Mouse (Mus musculus) heart, postnatal 36 days (tissue): ENCODE measurements at regions not wholly inside any gene's neighbourhood (a gene's known extent, or its start where the extent isn't known, plus 50 kb on each side); places are given as distances from the start of the nearest gene placed in this dataset.

Experiments used
- DNase-seq, 2 experiments: peaks; one replicate each; pipeline ENCODE4 v3.0.0; 2021 to 2022
- intact Hi-C: fragments of 180-260 bp; cut with DNase I; formaldehyde crosslinking; loops from one replicate; pipeline ENCODE4 v1.15.1; 2025

DNA sequence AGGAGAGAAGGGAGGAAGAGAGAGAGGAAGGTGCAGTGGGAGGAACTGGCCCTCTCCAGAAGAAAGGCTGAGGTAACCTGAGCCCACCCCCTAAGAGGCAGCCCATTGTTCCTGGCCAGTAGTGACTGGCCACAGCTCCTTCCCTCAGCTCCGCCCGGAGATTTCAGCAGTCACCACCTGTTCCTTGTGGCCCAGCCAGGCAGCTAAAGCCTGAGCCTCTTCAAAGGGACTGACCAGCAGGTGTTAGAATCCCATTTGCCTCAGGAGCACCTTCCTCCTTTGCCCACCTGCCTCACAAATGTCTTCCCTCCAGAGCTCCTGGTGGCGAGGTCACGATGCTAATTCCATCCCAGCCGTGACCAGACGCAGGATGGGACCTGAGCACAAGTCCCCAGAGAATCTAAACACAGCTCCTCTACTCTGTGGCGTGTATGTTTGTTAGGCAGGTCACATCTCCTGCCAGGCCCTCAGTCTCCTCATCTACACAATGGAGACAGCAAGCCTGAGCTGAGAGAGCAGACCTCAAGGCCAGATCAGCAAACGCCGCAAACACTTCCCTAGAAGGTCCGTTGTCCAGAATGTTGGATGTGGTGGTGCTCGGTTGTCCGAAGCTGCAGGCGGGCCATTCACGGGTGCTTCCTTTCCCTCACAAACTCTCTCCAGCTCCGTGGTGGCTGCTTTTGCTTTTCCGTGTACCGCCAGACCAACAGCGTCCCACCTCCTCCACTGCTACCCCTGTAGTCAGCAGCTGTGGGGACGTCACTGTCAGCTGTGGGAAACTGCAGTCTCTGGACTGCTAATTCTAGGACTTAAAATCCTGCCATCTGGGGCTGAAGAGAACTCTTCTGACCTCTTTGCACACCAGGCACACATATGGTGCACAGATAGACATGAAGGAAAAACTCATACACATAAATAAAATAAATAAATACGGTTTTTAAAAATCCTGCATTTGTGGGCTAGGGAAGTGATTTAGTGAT lies 145.8 kb upstream of the Rad23b start:
- no peak for DNase-seq
- intact Hi-C loops: no loop called here

DNA sequence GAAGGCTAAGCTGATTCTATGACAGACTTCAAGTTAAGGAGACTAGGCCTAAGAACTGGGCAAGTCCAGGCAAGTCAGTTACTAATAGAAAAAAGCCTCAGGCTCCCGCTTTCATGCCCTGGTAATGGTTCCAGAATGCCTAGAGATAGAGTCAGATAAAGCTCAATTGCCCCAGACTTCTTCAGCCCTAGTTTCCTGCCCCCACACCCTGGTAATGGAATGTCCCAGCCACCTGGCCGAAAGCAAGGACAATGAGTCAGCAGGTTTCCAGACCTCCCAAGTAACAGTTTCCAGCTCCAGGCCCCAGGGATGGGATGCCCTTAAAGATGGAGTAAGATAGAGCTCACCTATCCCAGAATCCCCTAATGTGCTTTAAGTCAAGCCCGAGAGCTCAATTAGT lies 143.6 kb upstream of the Rad23b start:
- DNase-seq: no peak
- intact Hi-C loops: no loop called here

DNA sequence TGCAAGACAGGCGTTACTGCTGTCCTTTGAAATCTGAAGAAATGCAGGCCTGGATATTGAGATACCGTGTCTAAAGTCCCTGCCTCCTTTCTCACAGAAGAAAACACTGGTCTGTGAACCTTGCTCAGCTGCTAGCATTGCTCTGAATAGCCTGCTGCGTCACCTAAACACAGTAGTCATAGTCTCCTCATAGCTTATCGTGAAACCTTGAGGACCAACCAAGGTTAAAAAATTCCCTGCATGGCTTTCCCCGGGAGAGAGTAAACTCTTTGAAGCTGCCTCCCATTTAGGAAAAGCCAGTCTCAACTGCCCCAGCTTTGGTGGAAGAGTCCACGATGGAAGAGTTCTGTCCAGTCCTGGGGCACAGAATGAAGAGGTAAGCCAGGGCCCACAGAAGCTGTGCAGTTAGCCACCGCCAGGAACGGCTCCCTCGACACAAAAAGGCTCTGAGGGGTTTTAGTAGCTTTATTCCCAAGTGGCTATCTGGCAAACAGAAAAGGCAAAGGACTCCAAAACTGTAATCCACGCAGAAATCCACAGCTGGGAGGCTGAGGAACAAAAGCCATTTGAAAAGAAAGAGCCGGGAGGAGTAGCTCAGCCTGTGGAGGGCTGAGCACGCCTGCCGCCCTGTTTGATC lies 142.0 kb upstream of the Rad23b start:
- DNase-seq: no peak

DNA sequence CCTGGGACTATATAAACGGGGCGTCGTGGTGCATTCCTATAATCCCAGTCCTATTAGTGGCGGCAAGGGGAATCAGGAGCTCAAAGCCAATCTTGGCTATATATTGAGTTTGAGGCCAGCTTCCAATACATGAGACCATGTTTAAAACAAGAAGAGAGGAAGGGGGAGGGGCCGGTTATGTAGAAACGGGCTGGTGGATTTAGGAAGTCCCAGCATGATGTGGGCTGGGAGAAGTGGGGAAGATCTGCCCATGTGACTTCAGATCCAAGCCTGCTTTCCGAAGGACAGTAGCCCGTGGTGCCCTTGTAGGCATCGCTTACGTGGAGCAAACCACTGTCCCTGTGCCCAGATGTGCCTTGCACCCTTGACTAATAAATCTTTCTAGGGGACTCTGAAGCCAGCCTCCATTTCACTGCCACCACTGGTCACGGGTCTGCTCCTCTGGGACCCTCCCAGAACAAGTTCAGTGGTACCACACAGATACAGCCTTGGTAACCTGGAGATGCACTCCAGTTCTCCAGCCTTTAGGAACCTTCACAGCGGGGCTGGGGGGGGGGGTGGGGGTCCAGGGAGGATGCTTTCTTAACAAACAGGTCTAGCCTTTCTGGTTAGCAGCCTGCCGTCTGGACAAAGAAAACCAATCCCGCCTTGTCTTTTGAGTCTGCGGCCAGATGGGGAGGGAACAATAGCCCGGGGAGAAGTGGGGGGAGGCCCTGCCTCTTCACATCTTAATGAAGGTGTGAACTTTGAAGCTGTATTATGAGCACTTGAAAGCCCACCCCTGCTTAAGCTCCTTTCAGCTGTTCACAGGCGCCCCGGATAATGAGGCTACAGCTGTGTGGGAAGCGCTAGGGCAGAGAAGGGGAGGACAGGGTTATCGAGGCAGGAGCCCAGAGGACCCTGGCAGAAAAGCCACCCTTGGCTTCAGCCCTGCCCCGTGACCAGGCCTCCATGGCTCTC lies 141.2 kb upstream of the Rad23b start:
- intact Hi-C loops: no loop called here
- DNase-seq: no peak

More for the DNA sequence above, 142.0 kb upstream of the Rad23b start:
- intact Hi-C loops: no loop called here

DNA sequence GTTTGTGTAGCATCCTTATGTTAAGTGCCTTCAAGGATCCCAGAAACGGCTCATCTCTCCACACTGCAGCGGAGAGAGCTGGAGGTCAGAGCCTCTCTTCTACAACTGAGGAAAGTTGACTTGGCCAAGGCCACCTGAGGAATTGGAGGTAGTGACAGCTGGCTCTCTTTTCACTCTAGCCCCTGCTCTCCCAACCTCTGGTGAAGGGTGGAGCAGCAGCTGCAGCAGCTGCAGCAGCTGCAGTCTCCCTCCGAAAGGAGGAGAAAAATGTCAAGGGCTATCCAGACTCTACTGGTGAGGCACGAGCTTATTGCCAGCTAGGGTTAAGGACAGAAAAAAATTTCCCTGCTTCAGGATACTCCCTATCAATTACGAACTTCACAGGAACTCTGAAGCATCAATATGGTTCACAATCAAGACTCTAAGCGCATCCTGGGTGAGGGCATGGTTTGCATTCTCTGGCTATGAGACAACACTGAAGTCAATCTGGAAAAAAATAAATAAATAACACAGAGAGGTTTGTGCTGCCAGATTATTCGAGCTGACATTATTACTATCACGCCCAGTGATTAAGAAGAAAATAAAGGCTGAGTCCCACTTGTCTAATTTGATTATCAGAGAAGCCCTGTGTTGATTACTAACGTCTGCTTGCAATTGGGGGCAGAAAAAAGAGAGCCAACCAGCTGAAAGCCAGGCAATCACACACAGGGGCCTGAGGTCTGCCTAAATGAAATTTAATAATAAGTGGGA lies 134.2 kb upstream of the Rad23b start:
- peak in 1 of 2 experiments; percentile 8 for DNase-seq
- intact Hi-C loops: no loop called here

DNA sequence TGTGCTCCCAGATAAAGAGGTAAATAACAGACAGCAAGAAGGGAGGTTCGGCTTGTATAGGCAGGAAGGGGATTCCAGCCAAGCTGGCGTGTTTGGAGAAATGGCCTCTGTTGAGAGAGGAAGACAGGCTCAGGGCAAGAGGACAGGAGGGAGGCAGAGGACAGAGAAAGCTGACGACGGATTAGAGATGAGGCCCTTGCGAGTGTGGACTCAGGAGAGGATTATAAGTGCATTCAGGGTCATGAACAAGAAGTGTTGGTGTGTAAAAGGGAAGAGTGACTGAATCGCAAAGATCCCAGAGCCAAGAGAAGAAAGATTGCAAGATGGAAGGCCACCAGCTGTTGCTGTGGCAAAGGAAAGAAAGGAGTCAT lies 133.7 kb upstream of the Rad23b start:
- peak in 1 of 2 experiments; percentile 3 for DNase-seq
- intact Hi-C loops: no loop called here

DNA sequence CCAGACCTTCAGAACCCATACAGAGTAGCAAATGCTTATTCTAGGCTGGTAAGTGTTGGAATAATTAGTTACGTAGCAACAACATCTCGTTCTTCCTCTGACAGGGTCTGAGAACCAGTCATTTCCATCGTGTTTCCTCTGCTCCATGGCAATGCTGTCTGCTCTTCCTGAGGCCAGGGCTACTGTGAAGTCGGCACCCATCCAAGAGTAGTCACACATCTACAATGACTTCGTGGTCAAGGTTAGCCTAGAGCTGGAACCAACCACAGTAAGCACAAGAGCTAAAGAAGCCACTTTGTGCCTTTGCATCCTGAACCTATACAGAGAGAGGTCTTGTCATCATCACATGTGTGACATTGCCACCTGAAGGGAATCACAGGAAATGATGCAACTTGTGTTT lies 124.1 kb upstream of the Rad23b start:
- no peak for DNase-seq
- intact Hi-C loops: loop anchor here (5.0 to 10.0 kb wide), 2 partner anchors 303 to 461 kb away; no protein-coding TSS in a partner anchor

DNA sequence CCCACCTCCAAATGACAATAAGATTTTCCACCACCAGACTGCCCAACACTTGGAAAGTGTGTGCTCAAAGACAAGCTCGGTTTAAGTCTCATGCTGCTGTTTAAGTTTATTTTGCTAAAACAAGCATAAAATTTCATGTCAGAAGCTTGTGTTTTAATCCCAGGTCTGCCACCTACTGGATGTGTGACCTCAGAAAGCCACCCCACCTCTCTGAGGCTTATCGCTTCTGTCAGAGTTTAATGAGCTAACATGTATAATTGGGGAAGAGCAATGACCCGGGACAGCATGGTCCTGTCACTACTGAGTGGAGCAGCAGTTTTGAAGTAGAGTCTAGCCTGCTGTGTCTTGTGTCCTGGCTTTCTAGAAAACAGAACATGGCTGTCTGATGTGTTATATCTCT lies 122.4 kb upstream of the Rad23b start:
- intact Hi-C loops: loop anchor here (5.0 to 10.0 kb wide), 2 partner anchors 305 to 463 kb away; no protein-coding TSS in a partner anchor
- peak in 1 of 2 experiments; percentile 6 for DNase-seq

DNA sequence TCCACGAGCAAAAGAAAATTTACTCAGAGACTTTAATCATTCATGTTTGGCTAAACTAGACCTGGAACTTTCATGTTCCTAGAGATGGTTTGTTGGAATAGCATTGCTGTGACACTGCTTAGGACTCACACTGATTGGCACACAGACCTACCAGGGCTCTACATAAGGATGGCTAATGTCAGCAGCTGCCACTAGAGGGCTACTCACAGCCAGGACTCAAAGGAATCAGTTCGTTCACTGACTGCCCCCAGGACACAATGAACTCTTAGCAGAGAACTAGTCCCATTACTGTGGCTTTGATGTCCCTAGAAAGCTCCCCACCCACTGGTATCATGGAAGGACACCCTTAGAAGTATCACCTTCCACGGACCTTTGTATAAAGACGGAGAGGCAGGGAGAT lies 118.3 kb upstream of the Rad23b start:
- DNase-seq: peak in 1 of 2 experiments; percentile 13
- intact Hi-C loops: loop anchor here (10.0 kb wide), 1 partner anchor 287 kb away; the partner anchor contains the start of gene Zfp462

DNA sequence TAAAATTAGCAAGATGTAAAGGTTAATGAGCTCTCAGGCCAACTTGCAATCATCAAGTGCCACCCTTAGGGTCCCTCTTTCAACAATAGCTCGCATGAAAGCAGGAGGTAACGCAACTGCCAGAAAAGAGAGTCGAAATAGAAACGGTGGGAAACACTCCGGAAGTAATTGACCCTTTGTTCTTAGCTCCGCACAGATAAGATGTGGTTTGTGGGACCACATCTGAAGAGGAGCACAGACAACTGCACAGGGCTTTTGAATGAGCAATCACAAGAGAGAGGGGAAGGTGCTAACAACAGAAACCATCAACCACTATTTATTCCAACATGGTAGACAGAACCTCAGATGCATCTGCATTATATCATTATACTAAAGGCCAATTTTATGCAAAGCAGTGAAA lies 112.0 kb upstream of the Rad23b start:
- no peak for DNase-seq
- intact Hi-C loops: loop anchor here (10.0 kb wide), 1 partner anchor 293 kb away; the partner anchor contains the start of gene Zfp462

DNA sequence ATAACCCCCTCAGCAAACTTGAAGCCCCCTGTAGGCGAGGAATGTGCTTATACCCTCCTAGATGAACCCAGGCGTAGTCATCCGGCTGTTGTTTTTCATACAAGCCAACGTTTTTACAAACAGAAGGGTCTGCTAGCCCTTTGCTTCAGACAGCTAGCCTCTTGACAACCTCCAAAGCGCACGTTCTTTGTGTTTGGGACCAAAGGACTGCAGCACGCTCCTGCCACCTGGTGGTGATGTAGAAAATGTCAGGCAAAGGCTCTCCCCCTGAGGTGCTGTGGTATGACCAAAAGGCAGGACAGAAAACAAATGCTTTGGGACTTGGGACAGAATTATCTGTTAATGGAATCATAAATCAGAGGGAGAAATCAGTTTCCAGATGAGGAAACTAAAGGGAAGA lies 109.4 kb upstream of the Rad23b start:
- DNase-seq: peak; percentile 72 to 77
- intact Hi-C loops: loop anchor here (1.0 to 10.0 kb wide), 3 partner anchors 1309 to 1444 kb away; no protein-coding TSS in a partner anchor

DNA sequence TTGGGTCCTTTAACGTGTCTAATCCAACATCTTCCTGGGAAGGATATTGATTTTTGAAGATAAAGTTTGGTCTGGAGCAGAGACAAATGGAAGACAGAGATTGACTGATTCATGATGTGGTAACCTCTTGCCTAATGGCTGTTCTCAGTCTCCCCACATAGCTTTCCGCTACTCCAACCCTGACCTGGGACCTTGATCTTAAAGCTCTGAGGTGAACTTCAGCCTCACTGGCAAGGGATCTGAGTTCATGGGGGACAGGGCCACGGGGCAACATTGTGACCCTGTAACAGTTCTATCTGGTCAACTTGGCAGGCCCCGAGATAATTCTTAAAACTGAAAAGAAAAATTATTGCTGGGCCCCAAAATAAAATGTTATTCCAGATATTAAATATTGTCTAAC lies 107.5 kb upstream of the Rad23b start:
- intact Hi-C loops: loop anchor here (10.0 kb wide), 1 partner anchor 1442 kb away; no protein-coding TSS in a partner anchor
- DNase-seq: no peak

DNA sequence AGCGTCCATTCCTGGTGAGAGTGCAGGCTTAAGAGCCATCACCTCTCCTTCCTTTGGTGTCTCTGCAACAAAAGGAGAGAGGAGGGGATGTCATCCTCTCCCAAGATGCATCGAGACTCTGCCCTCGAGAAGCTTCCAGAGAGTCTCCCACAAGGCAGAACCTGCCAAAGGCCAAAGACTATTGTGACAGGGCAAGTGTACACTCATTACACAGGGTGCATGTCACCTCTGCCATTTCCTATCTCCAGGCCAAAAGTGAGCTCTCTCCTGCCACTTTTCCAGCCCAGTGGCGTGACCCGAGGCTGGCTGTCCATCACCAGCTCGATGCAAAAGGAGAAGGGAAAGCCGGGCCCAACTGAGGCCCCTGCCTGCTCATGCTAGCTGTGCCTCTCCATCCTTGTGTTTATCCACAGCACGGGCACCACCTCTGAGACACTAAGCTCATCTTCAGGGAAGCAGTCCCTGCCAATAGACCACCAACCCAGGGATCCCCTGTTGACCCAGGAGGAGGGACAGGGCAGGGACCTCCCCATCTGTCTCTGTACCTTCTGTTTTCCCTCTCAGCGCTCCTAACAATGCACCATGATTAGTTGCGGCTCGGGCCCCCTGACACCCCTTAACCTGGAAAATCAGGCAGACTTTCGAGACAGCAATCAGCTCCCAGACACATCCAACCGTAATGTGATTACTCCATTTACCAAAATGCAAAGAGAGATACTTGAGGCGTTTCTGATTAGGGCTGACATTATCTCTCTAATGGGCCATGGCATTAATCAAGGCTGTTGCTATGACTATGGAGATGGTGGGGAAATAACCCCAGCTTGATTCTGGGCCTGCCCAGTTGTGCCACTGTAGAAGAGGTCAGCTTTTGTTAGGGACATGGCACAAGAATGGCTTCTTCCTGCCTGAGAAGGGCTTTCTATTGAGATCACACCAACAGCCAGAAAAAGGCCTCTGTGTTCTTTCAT lies 106.5 kb upstream of the Rad23b start:
- intact Hi-C loops: loop anchor here (10.0 kb wide), 1 partner anchor 1441 kb away; no protein-coding TSS in a partner anchor

DNA sequence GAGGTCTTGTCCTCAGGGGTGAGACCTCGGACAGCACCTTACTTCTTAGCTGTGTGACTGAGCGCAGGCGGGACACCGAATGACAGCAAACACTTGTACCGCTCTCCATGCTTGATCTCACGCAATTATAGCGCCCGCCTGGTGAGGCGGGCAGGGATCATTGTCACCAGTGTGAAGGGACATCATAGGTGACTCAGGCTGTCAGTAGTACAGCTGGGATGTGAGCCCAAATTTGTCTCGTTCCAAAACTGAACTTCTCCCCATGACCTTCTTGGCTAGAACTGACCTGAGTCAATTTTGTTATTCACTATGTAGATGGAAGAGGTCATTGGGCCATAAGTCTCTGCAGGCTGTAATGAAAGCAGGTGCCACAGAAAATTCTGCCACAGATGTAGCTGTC lies 104.1 kb upstream of the Rad23b start:
- DNase-seq: no peak
- intact Hi-C loops: loop anchor here (10.0 kb wide), 1 partner anchor 1439 kb away; no protein-coding TSS in a partner anchor

More for the DNA sequence above, 106.5 kb upstream of the Rad23b start:
- DNase-seq: no peak

DNA sequence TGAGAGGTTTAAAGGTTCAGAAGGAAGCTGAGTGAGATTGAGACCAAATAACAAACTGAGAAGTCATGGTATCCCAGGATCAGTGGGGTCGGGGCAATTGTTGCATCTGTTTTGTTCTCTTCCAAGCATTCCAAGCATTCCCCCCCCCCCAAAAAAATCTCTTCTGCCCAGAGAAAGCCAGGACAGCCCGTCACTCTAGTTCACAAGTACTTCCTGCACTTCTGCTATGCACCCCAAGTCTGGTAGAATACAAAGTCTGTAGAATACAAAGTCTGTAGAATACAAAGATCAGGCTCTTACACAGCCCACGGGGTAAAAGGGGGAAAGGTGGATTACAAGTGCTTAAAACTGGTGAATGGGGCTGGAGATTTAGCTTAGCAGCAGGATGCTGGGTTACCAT lies 99.5 kb upstream of the Rad23b start:
- intact Hi-C loops: no loop called here

DNA sequence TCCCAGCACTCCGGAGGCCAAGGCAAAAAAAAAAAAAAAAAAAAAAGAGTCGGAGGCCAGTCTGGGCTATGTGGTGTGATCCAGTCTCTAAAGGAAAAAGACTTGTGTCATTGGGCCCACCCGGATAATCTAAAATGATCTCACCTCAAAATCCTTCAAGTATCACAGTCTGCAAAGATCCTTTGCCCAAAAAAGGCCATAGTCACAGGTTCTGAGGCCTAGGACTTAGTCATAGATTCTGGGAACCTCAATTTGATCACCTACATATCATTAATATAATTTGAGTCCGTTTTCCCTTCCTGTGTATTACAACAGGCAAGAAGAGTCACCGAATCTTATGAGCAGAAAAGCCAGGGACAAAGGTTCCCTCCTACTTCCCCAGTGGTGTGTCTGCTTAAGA lies 98.3 kb upstream of the Rad23b start:
- DNase-seq: no peak

More for the DNA sequence above, 99.5 kb upstream of the Rad23b start:
- no peak for DNase-seq

DNA sequence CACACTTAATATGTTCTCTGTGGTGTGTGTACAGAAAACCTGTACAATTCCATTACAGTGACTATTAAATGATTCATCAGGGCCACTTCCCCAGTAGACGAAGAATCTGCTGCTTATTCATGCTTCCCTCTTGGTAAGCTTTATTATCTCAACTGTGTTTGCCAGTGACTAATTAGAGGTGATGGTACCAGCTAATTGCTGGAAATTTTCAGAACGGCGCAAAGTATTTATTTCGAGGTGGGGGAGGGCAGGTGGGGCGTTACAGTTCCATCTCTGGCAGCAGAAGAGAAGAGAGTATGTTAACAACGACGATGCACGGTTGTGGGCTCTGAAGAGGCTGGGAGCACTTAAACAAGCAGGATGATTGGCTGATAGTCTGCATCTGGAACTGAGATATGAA lies 96.1 kb upstream of the Rad23b start:
- no peak for DNase-seq
- intact Hi-C loops: no loop called here

More for the DNA sequence above, 98.3 kb upstream of the Rad23b start:
- intact Hi-C loops: no loop called here

DNA sequence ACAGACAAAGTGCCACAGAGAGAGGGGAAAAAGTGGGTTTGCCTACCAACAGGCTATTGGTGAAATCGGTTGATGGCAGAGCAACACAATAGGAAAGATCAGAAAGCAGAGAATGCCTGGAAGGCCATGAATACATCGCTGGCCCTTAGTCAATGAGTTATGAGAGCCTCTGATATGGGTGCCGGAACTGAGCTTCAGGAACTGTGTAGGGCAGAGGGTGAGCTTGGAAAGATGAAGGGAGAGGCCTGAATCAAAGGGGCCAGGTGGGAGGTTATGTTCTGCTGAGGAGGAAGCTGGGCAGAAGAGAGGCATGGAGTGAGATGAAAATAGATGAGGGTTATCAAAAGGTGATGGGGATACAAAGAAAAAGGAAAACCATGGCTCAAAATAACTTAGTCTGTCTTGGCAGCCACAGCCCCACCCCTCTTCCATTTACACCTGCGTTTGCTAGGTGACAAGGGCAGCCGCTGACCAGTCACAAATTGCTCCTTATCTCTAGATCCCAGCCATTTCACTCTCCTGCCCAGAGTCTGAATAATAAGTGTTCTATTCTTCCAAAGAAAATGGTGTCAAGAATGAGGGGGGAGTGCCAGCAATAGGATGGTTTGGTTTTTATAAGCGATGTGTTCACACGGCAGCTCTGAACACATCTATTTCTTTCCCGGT lies 77.7 kb upstream of the Rad23b start:
- intact Hi-C loops: no loop called here
- no peak for DNase-seq
